Mouse (Mus musculus): ENCODE measurements around the gene Setx. TPM values are rescaled to one million over a fixed set of nuclear protein-coding genes. Genes with fewer than 3 reads are reported as not detected.

The Setx gene
- polyA plus RNA-seq, 1 experiment from 2014 or later = 3.3 TPM

DNA sequence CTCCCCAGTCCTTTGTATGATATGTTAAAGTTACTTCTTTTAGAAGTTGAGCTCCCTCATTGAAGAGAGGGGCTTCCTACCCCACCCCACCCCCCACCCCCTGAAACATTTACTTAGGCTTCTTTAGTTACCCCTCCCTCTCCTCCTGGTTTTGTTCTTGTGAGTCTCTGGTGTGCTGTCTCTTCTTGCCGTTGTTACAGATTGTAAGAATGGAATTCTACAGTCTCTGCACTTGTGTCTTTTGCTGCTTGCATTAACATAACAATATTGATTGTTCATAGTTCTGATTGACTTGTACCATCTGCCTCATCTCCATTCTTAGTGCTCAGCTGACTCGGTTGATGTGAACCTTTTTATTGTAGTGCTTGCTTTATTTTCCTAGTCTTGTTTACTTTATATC, 28.0 kb downstream of the Setx start:
- WGBS (ENCODE audit: insufficient replicate concordance) = 66% methylated on average over 2 of the region's 2 CpGs
- no peak for ATAC-seq (ENCODE audit: insufficient read depth)
- Histone ChIP-seq H3K9me3 (replicated peaks) (no peaks in the 10 kb centered on the region), H3K4me3 (replicated peaks) (no peak overlapping the region), H3K4me1 (replicated peaks) (no peaks in the 10 kb centered on the region), H3K36me3 (replicated peaks) (peaks cover 70% of the 10 kb centered on the region), H3K27ac (replicated peaks) (no peak overlapping the region), H3K27me3 (no peaks in the 10 kb centered on the region), H3K9ac (no peak overlapping the region), H3K4me2 (no peak overlapping the region)

DNA sequence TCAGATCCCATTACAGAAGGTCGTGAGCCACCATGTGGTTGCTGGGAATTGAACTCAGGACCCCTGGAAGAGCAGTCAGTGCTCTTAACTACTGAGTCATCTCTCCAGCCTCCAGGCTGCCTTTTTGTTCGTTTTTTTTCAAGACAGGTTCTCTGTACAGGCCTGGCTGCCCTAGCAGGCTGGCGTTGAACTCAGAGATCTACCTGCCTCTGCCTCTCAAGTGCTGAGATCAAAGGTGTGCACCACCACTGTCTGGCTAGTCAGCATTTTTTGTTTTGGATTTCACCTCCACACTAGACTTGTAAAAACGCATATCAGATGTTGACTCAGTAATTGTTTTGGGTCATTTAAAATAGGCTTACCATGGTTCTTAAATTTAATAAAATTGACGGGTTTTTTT, 44.1 kb downstream of the Setx start:
- no peak for ATAC-seq (ENCODE audit: insufficient read depth)
- Histone ChIP-seq H3K27me3 (no peaks in the 10 kb centered on the region), H3K9me3 (replicated peaks) (no peaks in the 10 kb centered on the region), H3K4me1 (replicated peaks) (no peaks in the 10 kb centered on the region), H3K4me3 (replicated peaks) (no peak overlapping the region), H3K4me2 (no peak overlapping the region), H3K9ac (no peak overlapping the region), H3K36me3 (replicated peaks) (peaks cover 63% of the 10 kb centered on the region), H3K27ac (replicated peaks) (no peak overlapping the region)
- 72% methylated on average over 5 of the region's 5 CpGs for WGBS (ENCODE audit: insufficient replicate concordance)

DNA sequence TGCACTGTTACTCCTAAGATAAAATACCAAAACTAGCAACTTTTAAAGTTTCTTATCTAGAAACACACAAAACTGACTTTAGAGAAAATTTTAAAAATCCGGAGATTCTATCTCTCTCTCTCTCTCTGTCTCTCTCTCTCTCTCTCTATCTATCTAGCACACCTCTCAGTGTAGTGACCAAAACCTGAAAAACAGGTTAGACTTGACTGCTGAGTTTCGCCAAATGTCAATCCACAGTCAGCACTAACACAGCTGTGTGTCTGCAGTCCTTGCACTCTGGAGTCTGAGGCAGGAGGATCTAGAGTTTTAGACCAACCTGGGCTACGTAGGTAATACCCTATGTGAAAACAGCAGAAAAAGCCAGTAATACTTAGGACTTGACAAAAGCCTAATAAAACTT, 50.9 kb downstream of the Setx start:
- no peak overlapping the region for H3K9ac ChIP-seq
- no peak overlapping the region for H3K27ac ChIP-seq (replicated peaks)
- no peak for ATAC-seq (ENCODE audit: insufficient read depth)
- H3K4me2 ChIP-seq = no peak overlapping the region
- no peak overlapping the region for H3K4me3 ChIP-seq (replicated peaks)
- 68% methylated on average over 3 of the region's 3 CpGs for whole genome bisulfite sequencing (ENCODE audit: insufficient replicate concordance)
- H3K9me3 ChIP-seq (replicated peaks) = no peaks in the 10 kb centered on the region
- H3K4me1 ChIP-seq (replicated peaks) = no peaks in the 10 kb centered on the region
- peaks cover 81% of the 10 kb centered on the region for H3K36me3 ChIP-seq (replicated peaks)
- no peaks in the 10 kb centered on the region for H3K27me3 ChIP-seq

DNA sequence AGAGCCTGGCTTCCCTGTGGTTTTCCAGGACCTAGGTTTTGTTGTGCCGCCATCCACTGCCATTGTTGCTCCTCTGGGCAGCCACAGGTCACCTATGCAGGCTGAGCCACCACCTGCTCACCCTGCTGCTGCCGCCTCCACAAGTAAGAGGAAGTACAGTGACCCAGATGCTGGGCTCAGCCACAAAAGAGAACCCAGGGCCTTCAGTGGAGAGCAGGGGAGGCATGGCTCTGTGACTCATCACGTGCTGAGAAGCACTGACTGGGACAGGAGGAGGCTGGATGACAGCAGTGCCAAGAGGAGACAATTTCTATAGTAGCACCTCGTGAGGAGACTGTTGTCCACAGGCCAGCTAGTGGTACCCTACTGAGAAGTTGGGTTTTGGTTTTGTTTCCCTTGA, 55.8 kb downstream of the Setx start:
- peaks cover 57% of the 10 kb centered on the region for H3K36me3 ChIP-seq (replicated peaks)
- 53% methylated on average over 4 of the region's 4 CpGs for WGBS (ENCODE audit: insufficient replicate concordance)
- ATAC-seq (ENCODE audit: insufficient read depth) = no peak

DNA sequence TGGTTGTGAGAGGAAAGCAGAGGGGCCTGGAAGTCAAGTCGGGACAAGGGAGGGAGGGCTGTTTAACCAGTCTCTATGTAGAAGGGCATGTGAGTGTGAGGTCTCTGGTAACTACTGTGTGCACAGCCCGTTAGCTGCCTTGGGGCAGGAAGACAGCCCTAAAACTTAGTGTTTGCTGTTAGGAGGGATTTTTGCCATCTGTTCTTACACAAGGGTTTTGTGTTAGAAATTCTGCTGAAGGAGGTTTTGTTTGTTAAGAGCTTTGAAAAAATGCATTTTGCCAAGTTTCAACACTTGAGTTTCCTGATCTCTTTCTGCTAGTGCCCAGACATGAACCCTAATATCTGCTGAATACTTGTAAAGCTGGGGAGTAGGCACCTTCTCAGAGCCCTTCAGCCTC, 57.1 kb downstream of the Setx start:
- WGBS (ENCODE audit: insufficient replicate concordance) = 75% methylated on average over 2 of the region's 2 CpGs
- no peak for ATAC-seq (ENCODE audit: insufficient read depth)
- Histone ChIP-seq H3K4me3 (replicated peaks) (no peak overlapping the region), H3K36me3 (replicated peaks) (peaks cover 46% of the 10 kb centered on the region), H3K27me3 (no peaks in the 10 kb centered on the region), H3K9me3 (replicated peaks) (no peaks in the 10 kb centered on the region), H3K4me2 (no peak overlapping the region), H3K27ac (replicated peaks) (no peak overlapping the region), H3K4me1 (replicated peaks) (no peaks in the 10 kb centered on the region), H3K9ac (no peak overlapping the region)

More for the DNA sequence above, 55.8 kb downstream of the Setx start:
- no peak overlapping the region for H3K4me2 ChIP-seq
- no peak overlapping the region for H3K27ac ChIP-seq (replicated peaks)
- H3K9me3 ChIP-seq (replicated peaks) = no peaks in the 10 kb centered on the region
- H3K4me3 ChIP-seq (replicated peaks) = no peak overlapping the region
- H3K27me3 ChIP-seq = no peaks in the 10 kb centered on the region
- no peaks in the 10 kb centered on the region for H3K4me1 ChIP-seq (replicated peaks)
- no peak overlapping the region for H3K9ac ChIP-seq

DNA sequence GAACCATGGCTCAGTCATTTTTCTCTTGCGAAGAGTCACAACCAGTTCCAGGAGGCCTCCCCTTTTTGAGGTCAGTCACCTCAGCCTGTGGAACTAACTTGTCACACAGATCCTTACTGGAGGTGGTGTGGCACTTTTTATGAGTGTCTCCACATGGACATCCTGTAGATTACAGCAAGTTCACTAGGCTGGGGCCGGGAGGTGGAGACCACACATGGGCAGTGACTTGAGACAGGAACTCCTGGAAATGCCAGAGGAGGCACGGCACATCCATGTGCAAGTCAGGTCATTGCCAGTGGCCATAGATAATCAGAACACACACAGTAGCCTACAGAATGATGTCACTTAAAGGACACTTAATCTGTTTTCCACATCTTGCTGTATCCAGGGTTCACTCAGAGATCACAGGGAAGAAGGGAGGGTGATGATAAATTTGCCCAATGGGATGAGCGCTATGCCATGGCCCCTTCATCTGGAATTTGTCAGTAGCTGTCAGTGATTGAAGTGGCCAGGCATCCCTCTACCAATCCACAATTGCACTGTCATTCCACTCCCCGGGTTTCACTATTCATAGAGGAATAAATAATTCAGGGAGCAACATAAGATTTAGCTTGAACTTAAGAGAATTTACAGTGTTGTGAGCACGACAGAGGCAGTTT, 59.4 kb downstream of the Setx start:
- H3K36me3 ChIP-seq (replicated peaks) = peaks cover 25% of the 10 kb centered on the region
- H3K4me2 ChIP-seq = no peak overlapping the region
- 62% methylated on average over 6 of the region's 6 CpGs for WGBS (ENCODE audit: insufficient replicate concordance)
- no peaks in the 10 kb centered on the region; the same call in 1 of the 2 replicates for H3K27me3 ChIP-seq
- H3K9me3 ChIP-seq (replicated peaks) = no peaks in the 10 kb centered on the region
- ATAC-seq (ENCODE audit: insufficient read depth) = no peak
- H3K27ac ChIP-seq (replicated peaks) = no peak overlapping the region
- H3K4me1 ChIP-seq (replicated peaks) = no peaks in the 10 kb centered on the region
- no peak overlapping the region for H3K4me3 ChIP-seq (replicated peaks)
- H3K9ac ChIP-seq = no peak overlapping the region

DNA sequence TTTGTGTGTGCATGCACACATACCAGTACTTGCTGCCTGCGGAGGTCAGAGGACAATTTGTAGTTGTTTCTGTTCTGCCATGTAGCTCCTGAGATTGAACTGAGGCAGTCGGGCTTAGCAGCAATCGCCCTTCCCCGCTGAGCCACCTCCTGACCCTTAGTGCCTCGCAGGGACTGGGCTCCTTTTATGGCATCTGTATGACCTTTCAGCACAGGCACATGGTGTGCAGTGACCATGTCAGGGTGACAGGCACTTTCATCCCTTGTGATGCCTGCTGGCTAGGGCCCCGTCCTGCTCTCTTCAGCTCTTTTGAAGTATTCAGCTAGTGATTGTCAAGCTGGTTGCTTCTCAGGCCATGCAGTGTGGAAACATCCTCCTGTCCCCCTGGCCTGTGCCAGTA, 62.2 kb downstream of the Setx start:
- H3K9me3 ChIP-seq (replicated peaks) = no peaks in the 10 kb centered on the region
- no peak overlapping the region for H3K27ac ChIP-seq (replicated peaks)
- no peak for ATAC-seq (ENCODE audit: insufficient read depth)
- no peaks in the 10 kb centered on the region for H3K4me1 ChIP-seq (replicated peaks)
- no peak overlapping the region for H3K4me3 ChIP-seq (replicated peaks)
- H3K27me3 ChIP-seq = peaks cover 3% of the 10 kb centered on the region; the same call in 1 of the 2 replicates
- no peaks in the 10 kb centered on the region; the same call in 1 of the 2 replicates for H3K36me3 ChIP-seq (replicated peaks)
- WGBS (ENCODE audit: insufficient replicate concordance) = 66% methylated on average over 6 of the region's 6 CpGs
- no peak overlapping the region for H3K9ac ChIP-seq
- H3K4me2 ChIP-seq = no peak overlapping the region

DNA sequence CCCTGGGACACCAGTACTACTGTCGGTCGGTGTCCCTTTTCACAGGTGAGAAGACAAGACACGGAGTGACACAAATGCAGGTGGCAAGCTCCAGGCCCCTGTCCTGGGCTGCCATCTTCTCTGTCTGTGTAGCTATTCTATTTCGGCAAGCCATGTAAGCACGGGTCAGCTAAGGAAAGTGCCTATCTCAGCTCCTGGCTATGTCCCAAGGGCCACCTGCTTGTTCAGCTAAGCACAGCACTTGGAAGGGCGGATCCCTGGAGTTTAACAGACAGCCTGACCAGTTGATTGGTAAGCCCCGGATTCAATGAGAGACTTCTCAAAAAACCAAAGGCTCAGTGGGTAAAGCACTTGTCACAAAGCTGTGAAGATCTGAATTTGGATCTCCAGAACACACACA, 66.4 kb downstream of the Setx start:
- 62% methylated on average over 7 of the region's 7 CpGs for WGBS (ENCODE audit: insufficient replicate concordance)

DNA sequence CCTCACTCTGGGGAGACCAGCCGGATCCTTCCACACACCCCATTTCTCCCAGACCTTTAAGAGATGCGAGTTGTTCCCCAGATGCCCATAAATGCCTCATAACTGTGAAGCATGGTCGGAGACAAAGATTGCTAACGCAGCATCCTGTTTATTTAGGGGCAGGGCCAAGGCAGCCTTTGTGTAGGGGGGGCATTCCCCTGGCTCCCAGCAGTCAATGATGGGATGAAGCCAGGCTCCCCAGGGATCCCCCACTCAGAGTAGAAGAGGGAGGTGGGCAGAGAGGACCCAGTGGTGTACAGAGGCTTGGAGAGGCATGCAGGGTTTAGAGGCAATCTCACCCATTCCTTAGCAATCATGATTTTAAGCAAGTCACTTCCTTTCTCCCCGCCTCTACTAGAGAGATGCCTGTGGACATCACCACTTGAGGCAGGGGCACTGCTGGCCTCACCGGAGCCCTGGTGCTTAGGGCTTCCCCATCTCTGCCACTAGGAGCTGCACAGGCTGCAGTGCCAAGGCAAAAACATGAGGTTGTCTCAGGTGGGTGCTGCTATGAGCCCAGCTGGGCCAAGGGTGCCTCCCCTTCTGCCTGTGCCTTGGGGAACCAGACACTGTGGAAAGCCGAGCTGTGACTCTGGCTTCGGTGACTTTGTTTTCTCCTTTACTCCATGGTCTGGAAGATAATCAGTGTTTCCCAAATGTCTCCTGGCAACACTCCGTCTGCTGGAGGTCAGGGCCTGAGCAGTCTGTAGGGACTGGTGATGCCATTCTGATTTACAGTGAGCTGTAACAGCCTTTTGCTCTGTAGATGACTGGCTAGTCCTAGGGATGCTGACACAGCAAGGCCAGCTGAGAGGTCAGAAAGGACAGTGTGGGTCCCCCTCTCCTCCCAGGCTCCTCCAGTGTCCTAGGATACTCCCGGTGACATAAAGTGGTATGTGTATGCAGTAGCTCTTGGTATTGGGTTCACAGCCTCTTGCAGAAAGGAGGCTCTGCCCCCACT, 67.5 kb downstream of the Setx start:
- 54% methylated on average over 10 of the region's 10 CpGs for WGBS (ENCODE audit: insufficient replicate concordance)
- no peak for ATAC-seq (ENCODE audit: insufficient read depth)
- no peak overlapping the region for H3K27ac ChIP-seq (replicated peaks)
- peaks cover 11% of the 10 kb centered on the region for H3K4me1 ChIP-seq (replicated peaks)
- peaks cover 47% of the 10 kb centered on the region for H3K27me3 ChIP-seq
- H3K4me2 ChIP-seq = no peak overlapping the region
- no peaks in the 10 kb centered on the region for H3K36me3 ChIP-seq (replicated peaks)
- no peaks in the 10 kb centered on the region for H3K9me3 ChIP-seq (replicated peaks)
- H3K9ac ChIP-seq = no peak overlapping the region
- no peak overlapping the region for H3K4me3 ChIP-seq (replicated peaks)

More for the DNA sequence above, 66.4 kb downstream of the Setx start:
- Histone ChIP-seq H3K27ac (replicated peaks) (no peak overlapping the region), H3K4me3 (replicated peaks) (no peak overlapping the region), H3K4me2 (no peak overlapping the region), H3K9me3 (replicated peaks) (no peaks in the 10 kb centered on the region), H3K9ac (no peak overlapping the region), H3K36me3 (replicated peaks) (no peaks in the 10 kb centered on the region), H3K27me3 (peaks cover 36% of the 10 kb centered on the region), H3K4me1 (replicated peaks) (peaks cover 11% of the 10 kb centered on the region)
- no peak for ATAC-seq (ENCODE audit: insufficient read depth)

DNA sequence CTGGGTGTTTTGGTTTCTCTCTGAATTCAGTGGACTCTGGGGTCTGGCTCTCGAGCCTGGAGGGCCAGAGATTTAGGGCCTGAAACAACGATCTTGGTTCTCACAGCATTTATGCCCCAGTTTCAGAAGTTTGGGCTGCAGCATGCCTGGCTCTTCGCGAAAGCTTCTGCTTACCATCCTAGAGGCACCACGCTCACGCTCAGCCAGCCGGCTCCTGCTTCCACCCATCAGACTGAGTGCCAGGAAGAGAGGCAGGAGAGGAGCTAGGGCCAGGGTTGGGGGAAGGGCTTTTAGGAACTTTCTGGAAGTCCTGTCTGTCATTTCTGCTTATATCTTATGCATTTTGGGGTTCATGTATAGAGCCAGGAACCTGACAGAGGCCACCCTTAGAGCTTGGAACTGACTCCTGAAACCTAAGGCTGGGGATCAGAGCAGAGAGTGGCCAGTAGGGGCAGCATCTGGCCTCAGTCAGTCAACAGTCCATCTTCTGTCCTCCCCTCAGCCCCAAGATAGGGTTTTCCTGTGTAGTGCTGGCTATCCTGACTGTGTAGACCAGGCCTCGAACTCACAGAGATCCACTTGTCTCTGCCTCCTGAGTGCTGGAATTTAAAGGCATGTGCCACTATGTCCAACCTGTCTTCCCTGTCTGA, 68.8 kb downstream of the Setx start:
- Histone ChIP-seq H3K36me3 (replicated peaks) (no peaks in the 10 kb centered on the region), H3K4me3 (replicated peaks) (no peak overlapping the region), H3K4me2 (no peak overlapping the region), H3K27ac (replicated peaks) (no peak overlapping the region), H3K9me3 (replicated peaks) (no peaks in the 10 kb centered on the region), H3K9ac (no peak overlapping the region), H3K4me1 (replicated peaks) (peaks cover 11% of the 10 kb centered on the region), H3K27me3 (peaks cover 58% of the 10 kb centered on the region)
- WGBS (ENCODE audit: insufficient replicate concordance) = 71% methylated on average over 8 of the region's 8 CpGs
- no peak for ATAC-seq (ENCODE audit: insufficient read depth)

Measured in liver, embryonic 15.5 days (tissue).